Mouse (Mus musculus) layer of hippocampus, adult 9-10 months (tissue): Measurements from ENCODE around the gene Tshz2.

Experiments used
- DNase-seq: peaks from one replicate; pipeline ENCODE4 v3.0.0; 2022; ENCODE audit warnings: low spot score

Gene Tshz2

GRCm38 (mm10) chr2:170006829-170007228 lies 374.0 kb downstream of the Tshz2 start:
- DNase-seq: no peak

GRCm38 (mm10) chr2:170007426-170007958 lies 374.7 kb downstream of the Tshz2 start:
- no peak for DNase-seq

GRCm38 (mm10) chr2:170009729-170010128 lies 376.9 kb downstream of the Tshz2 start:
- DNase-seq: no peak

- DNase-seq: no peak
Observed at GRCm38 (mm10) chr2:170011858-170012257, 379.0 kb downstream of the Tshz2 start.

GRCm38 (mm10) chr2:170017302-170017701 lies 384.5 kb downstream of the Tshz2 start:
- no peak for DNase-seq

- no peak for DNase-seq
Observed at GRCm38 (mm10) chr2:170017926-170018325, 385.1 kb downstream of the Tshz2 start.

GRCm38 (mm10) chr2:170022953-170023352 lies 390.1 kb downstream of the Tshz2 start:
- DNase-seq: no peak

- DNase-seq: no peak
Observed at GRCm38 (mm10) chr2:170023741-170024140, 390.9 kb downstream of the Tshz2 start.

GRCm38 (mm10) chr2:170024939-170025338 lies 392.1 kb downstream of the Tshz2 start:
- no peak for DNase-seq

GRCm38 (mm10) chr2:170025896-170026295 lies 393.1 kb downstream of the Tshz2 start:
- DNase-seq: no peak

GRCm38 (mm10) chr2:170027837-170028236 lies 395.0 kb downstream of the Tshz2 start:
- DNase-seq: no peak

- DNase-seq: no peak
Observed at GRCm38 (mm10) chr2:170028488-170029303, 395.9 kb downstream of the Tshz2 start.

GRCm38 (mm10) chr2:170029304-170029856 lies 396.6 kb downstream of the Tshz2 start:
- DNase-seq: no peak

- DNase-seq: no peak
Observed at GRCm38 (mm10) chr2:170031226-170031625, 398.4 kb downstream of the Tshz2 start.

- DNase-seq: no peak
Observed at GRCm38 (mm10) chr2:170031872-170032271, 399.1 kb downstream of the Tshz2 start.

- DNase-seq: no peak
Observed at GRCm38 (mm10) chr2:170033219-170033618, 400.4 kb downstream of the Tshz2 start.

- no peak for DNase-seq
Observed at GRCm38 (mm10) chr2:170034794-170035193, 402.0 kb downstream of the Tshz2 start.

- DNase-seq: no peak
Observed at GRCm38 (mm10) chr2:170036791-170037241, 404.0 kb downstream of the Tshz2 start.

- no peak for DNase-seq
Observed at GRCm38 (mm10) chr2:170037346-170037745, 404.5 kb downstream of the Tshz2 start.

- no peak for DNase-seq
Observed at GRCm38 (mm10) chr2:170039772-170040171, 407.0 kb downstream of the Tshz2 start.

- no peak for DNase-seq
Observed at GRCm38 (mm10) chr2:170041101-170041500, 408.3 kb downstream of the Tshz2 start.

- DNase-seq: no peak
Observed at GRCm38 (mm10) chr2:170042471-170043213, 409.8 kb downstream of the Tshz2 start.

- no peak for DNase-seq
Observed at GRCm38 (mm10) chr2:170043290-170043689, 410.5 kb downstream of the Tshz2 start.
